Mouse (Mus musculus): ENCODE measurements around the gene Zswim3. TPM values are rescaled to one million over a fixed set of nuclear protein-coding genes. Genes with fewer than 3 reads are reported as not detected.

Gene Zswim3
- 5.5 and 6.7 TPM in 2 replicates for total RNA-seq (2014; rRNA removed)
- polyA plus RNA-seq (2015; fragmentation: Nextera tagmentation; extraction: Ambion mirVana), result 2.6 and 5.2 TPM in 2 replicates

GRCm38 (mm10) chr2:164804533-164805331 lies at the start of gene Zswim3, which contains the start of gene Acot8:
Zswim3 (plus strand) TSS chr2:164805098.
Acot8 (minus strand) TSS chr2:164804882.
- Histone ChIP-seq H3K9ac (peak within 1 kb of the TSS; percentile 71), H3K27me3 (ENCODE audit: insufficient read depth, low read length) (no peaks in the 10 kb centered on the region), H3K27ac (ENCODE audit: low read depth, low read length) (peak within 1 kb of the TSS; percentile 85), H3K9me3 (ENCODE audit: low read length) (no peaks in the 10 kb centered on the region), H3K36me3 (ENCODE audit: insufficient read depth) (peaks cover 11% of the 10 kb centered on the region), H3K4me2 (ENCODE audit: low read depth) (peak within 1 kb of the TSS; percentile 67), H3K4me1 (ENCODE audit: insufficient read depth) (0 out of 2 replicates have a peak, but pooled peaks cover 4% of the 10 kb centered on the region), H3K4me3 (ENCODE audit: low read depth, low read length) (peak within 1 kb of the TSS; percentile 53)
- DNase-seq (peak; percentile 99), ATAC-seq (peak; percentile 98)
- TF ChIP-seq CTCF (IDR thresholded peaks at IDR 0.05; ENCODE audit: low read depth), result 0 out of 2 replicates have a peak, but pooled peaks have one; percentile 15
- 1% methylated on average over 47 of the region's 47 CpGs for WGBS

DNA sequence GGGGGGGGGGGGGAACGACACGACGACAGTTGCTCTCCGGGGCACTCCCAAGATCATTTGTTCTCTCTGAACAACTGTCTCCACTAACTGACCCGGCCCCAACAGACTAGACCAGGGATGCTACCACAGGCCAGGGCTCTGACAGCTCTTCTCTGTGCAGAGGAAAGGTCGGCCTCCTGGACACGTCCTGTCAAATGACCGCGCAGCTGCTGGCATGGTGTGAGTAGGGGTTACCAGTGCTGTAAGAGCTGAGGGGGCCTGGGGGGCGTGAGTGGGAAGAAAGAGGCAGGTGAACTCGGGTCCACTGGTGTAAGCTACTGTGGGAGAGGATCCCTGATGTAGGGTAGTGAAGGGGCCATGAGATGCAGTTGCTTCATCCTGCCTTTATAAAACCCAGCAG lies 47.1 kb upstream of the Zswim3 start:
- H3K27me3 ChIP-seq (ENCODE audit: insufficient read depth, low read length), result no peaks in the 10 kb centered on the region
- H3K4me3 ChIP-seq (ENCODE audit: low read depth, low read length), result no peak overlapping the region
- H3K27ac ChIP-seq (ENCODE audit: low read depth, low read length), result no peak overlapping the region
- no peak overlapping the region for H3K9ac ChIP-seq
- DNase-seq (no peak), ATAC-seq (no peak)
- H3K36me3 ChIP-seq (ENCODE audit: insufficient read depth), result peaks cover 93% of the 10 kb centered on the region
- WGBS, result 94% methylated on average over 10 of the region's 11 CpGs
- TF ChIP-seq CTCF (IDR thresholded peaks at IDR 0.05; ENCODE audit: low read depth), result no peak
- no peak overlapping the region for H3K4me2 ChIP-seq (ENCODE audit: low read depth)
- H3K4me1 ChIP-seq (ENCODE audit: insufficient read depth), result no peaks in the 10 kb centered on the region
- H3K9me3 ChIP-seq (ENCODE audit: low read length), result no peaks in the 10 kb centered on the region

DNA sequence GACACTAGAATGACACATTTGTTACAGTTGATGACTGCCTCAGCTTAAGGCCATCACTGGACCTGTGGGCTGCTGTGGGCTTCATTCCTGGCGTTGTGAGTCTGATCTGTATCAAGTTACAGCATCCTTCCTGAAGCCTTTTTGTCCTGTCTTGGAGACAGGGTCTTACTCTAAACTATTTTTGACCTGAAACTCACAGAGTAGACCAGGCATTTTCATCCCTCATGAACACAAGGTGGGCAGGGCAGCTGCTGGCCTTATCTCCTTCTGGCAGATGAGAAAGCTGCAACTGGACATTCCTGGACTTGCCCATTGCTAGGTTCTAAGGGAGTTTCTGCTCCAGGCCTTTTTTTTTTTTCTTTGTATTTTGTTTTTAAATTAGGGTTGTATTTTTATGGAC lies 46.2 kb upstream of the Zswim3 start:
- Histone ChIP-seq H3K9me3 (ENCODE audit: low read length) (no peaks in the 10 kb centered on the region), H3K9ac (no peak overlapping the region), H3K27ac (ENCODE audit: low read depth, low read length) (no peak overlapping the region), H3K4me3 (ENCODE audit: low read depth, low read length) (no peak overlapping the region), H3K4me2 (ENCODE audit: low read depth) (no peak overlapping the region), H3K4me1 (ENCODE audit: insufficient read depth) (no peaks in the 10 kb centered on the region), H3K36me3 (ENCODE audit: insufficient read depth) (peaks cover 98% of the 10 kb centered on the region), H3K27me3 (ENCODE audit: insufficient read depth, low read length) (no peaks in the 10 kb centered on the region)
- ATAC-seq (no peak), DNase-seq (no peak)
- 83% methylated on average over 1 of the region's 1 CpGs for WGBS
- TF ChIP-seq CTCF (IDR thresholded peaks at IDR 0.05; ENCODE audit: low read depth), result no peak

DNA sequence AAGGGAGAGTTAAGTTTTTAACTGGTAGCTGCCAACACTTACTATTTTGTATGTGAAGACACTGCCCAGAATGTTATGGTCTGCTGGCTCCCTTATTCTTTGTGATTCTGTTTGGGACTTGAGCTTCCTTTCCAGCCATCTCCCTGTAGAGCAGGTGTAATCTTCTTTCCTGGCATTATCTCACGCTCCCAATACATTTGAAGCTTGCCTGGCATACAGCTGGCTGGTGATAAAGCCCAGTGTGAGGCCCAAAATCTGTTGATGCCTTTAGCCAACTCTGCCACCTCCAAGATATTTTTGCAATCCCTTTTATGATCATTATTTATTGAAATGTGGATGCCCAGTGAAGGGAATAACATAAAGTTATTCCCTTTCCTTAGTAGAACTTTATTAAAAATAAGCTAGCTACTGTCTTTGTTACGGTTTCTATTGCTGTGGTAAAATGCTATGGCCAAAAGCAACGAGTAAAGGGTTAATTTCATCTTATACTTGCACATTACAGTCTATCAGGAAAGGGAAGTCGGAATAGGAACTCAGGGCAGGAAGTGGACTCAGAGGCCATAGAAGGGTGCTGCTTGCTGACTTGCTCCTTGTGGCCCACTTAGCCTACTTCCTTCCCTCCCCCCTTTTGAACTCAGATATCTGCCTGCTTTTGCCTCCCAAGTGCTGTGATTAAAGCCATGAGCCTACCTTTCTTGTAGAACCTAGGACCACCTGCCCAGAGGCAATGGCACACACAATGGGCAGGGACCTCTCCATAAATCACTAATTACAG lies 44.7 kb upstream of the Zswim3 start:
- no peak overlapping the region for H3K9ac ChIP-seq
- H3K4me3 ChIP-seq (ENCODE audit: low read depth, low read length), result no peak overlapping the region
- H3K4me2 ChIP-seq (ENCODE audit: low read depth), result no peak overlapping the region
- no peak for DNase-seq
- H3K27me3 ChIP-seq (ENCODE audit: insufficient read depth, low read length), result no peaks in the 10 kb centered on the region
- H3K27ac ChIP-seq (ENCODE audit: low read depth, low read length), result no peak overlapping the region
- 90% methylated on average over 4 of the region's 4 CpGs for WGBS
- H3K4me1 ChIP-seq (ENCODE audit: insufficient read depth), result no peaks in the 10 kb centered on the region
- peaks cover 90% of the 10 kb centered on the region for H3K36me3 ChIP-seq (ENCODE audit: insufficient read depth)
- no peaks in the 10 kb centered on the region for H3K9me3 ChIP-seq (ENCODE audit: low read length)
- no peak for TF ChIP-seq CTCF (IDR thresholded peaks at IDR 0.05; ENCODE audit: low read depth)
- no peak for ATAC-seq

DNA sequence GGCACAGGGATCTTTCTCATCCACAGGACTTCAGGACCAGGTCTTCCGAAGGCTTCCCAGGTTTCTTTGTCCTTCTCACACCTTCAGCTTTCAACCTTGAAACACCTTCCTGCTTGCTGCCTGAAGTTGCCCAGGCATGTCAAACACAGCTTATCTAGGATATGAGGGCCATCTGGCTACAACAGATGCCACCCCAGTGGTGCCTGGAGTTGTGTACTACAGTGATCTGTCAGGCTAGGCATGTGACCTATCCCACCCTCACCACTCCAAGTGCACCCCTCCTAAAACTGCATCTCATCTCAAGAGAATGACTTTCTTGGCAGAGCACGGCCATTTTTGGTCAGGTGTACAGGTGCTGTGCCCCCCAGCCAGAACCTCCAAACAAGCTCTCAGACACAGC lies 43.4 kb upstream of the Zswim3 start:
- TF ChIP-seq CTCF (IDR thresholded peaks at IDR 0.05; ENCODE audit: low read depth), result no peak
- no peak overlapping the region for H3K27ac ChIP-seq (ENCODE audit: low read depth, low read length)

DNA sequence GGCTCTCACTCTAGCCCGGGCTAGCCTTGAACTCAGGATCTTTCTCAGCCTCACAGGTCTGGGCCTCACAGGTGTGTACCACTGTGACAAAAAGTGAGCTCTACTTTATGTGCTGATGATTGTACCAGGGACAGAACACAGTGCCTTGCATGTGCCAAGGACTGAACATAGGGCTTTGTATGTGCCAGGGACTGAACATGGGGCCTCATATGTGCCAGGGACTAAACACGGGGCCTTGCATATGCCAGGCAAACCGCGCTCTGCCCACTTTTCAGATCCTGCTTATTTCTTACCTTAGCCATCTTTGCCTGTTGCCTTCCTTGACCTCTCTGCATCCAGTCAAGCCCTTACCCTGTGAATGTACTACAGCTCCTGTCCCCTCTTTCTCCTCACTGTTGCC lies 42.9 kb upstream of the Zswim3 start:
- Histone ChIP-seq H3K4me1 (ENCODE audit: insufficient read depth) (no peaks in the 10 kb centered on the region), H3K9me3 (ENCODE audit: low read length) (no peaks in the 10 kb centered on the region), H3K27me3 (ENCODE audit: insufficient read depth, low read length) (no peaks in the 10 kb centered on the region), H3K27ac (ENCODE audit: low read depth, low read length) (no peak overlapping the region), H3K4me2 (ENCODE audit: low read depth) (no peak overlapping the region), H3K4me3 (ENCODE audit: low read depth, low read length) (no peak overlapping the region), H3K36me3 (ENCODE audit: insufficient read depth) (peaks cover 89% of the 10 kb centered on the region), H3K9ac (no peak overlapping the region)
- DNase-seq (no peak), ATAC-seq (no peak)
- WGBS, result 97% methylated on average over 4 of the region's 4 CpGs
- TF ChIP-seq CTCF (IDR thresholded peaks at IDR 0.05; ENCODE audit: low read depth), result no peak

More for the DNA sequence above, 43.4 kb upstream of the Zswim3 start:
- H3K4me3 ChIP-seq (ENCODE audit: low read depth, low read length), result no peak overlapping the region
- no peak for ATAC-seq
- DNase-seq, result no peak
- no peak overlapping the region for H3K4me2 ChIP-seq (ENCODE audit: low read depth)
- WGBS, result 87% methylated on average over 2 of the region's 2 CpGs
- no peaks in the 10 kb centered on the region for H3K4me1 ChIP-seq (ENCODE audit: insufficient read depth)
- H3K27me3 ChIP-seq (ENCODE audit: insufficient read depth, low read length), result no peaks in the 10 kb centered on the region
- peaks cover 89% of the 10 kb centered on the region for H3K36me3 ChIP-seq (ENCODE audit: insufficient read depth)
- no peak overlapping the region for H3K9ac ChIP-seq
- no peaks in the 10 kb centered on the region for H3K9me3 ChIP-seq (ENCODE audit: low read length)

DNA sequence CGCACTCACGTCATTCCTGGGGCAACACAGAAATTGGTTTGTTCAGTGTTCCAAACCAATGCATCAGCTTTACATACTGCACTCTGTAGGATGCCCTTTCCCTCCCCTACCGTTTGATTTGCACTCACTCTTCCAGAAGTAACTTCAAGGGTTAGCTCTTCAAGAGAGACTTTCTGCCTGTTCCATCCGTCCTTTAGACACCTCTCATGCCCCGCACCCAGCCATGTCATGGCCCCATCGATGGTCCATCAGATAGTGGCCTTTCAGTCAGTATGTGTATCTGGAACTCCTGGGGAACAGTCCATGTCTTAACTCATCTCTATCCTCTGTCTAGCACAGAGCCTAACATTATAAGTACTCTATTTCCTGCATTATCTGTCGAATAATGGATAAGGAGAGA lies 42.3 kb upstream of the Zswim3 start:
- TF ChIP-seq CTCF (IDR thresholded peaks at IDR 0.05; ENCODE audit: low read depth), result no peak
- no peak for ATAC-seq
- no peak for DNase-seq
- no peak overlapping the region for H3K4me2 ChIP-seq (ENCODE audit: low read depth)
- H3K9me3 ChIP-seq (ENCODE audit: low read length), result no peaks in the 10 kb centered on the region
- H3K4me3 ChIP-seq (ENCODE audit: low read depth, low read length), result no peak overlapping the region
- 91% methylated on average over 7 of the region's 7 CpGs for WGBS
- no peaks in the 10 kb centered on the region for H3K4me1 ChIP-seq (ENCODE audit: insufficient read depth)
- no peaks in the 10 kb centered on the region for H3K27me3 ChIP-seq (ENCODE audit: insufficient read depth, low read length)
- H3K9ac ChIP-seq, result no peak overlapping the region
- H3K36me3 ChIP-seq (ENCODE audit: insufficient read depth), result peaks cover 89% of the 10 kb centered on the region
- no peak overlapping the region for H3K27ac ChIP-seq (ENCODE audit: low read depth, low read length)
